Mouse (Mus musculus) intestine, embryonic 16.5 days (tissue): ENCODE results near the gene Paox. TPM values are rescaled to one million over a fixed set of nuclear protein-coding genes. Genes with fewer than 3 reads are reported as not detected.

Experiments used
- ATAC-seq: fragments of 200-750 bp; cut with Nextera tagmentation; 2 replicates; pipeline ENCODE4 v1.8.0; 2017; ENCODE audit warnings: moderate TSS enrichment, moderate library complexity
- H3K27ac ChIP-seq: fragments of 300-500 bp; sonication (generic); 2 replicates; pipeline ENCODE4 v1.5.1; 2014; ENCODE audit warnings: mild to moderate bottlenecking, low read length
- H3K27me3 ChIP-seq: fragments of 300-500 bp; sonication (generic); replicated peaks from 2 replicates; pipeline ENCODE4 v1.6.1; 2014; ENCODE audit warnings: low read length, control low read depth, mixed read lengths; ENCODE audit not compliant: control insufficient read depth, insufficient read depth
- H3K36me3 ChIP-seq: fragments of 300-500 bp; sonication (generic); 2 replicates; pipeline ENCODE4 v1.6.1; 2014; ENCODE audit warnings: low read length, control low read depth; ENCODE audit not compliant: control insufficient read depth, insufficient read depth
- H3K4me1 ChIP-seq: fragments of 300-500 bp; sonication (generic); 2 replicates; pipeline ENCODE4 v1.6.1; 2014; ENCODE audit warnings: low read length, control low read depth, mixed read lengths; ENCODE audit not compliant: control insufficient read depth, insufficient read depth
- H3K4me2 ChIP-seq: fragments of 300-500 bp; sonication (generic); 2 replicates; pipeline ENCODE4 v1.6.1; 2014; ENCODE audit warnings: low read depth, low read length, control low read depth
- H3K4me3 ChIP-seq: fragments of 300-500 bp; sonication (generic); 2 replicates; pipeline ENCODE4 v1.5.1; 2014; ENCODE audit warnings: mild to moderate bottlenecking, low read length
- H3K9ac ChIP-seq: fragments of 300-500 bp; sonication (generic); 2 replicates; pipeline ENCODE4 v1.6.1; 2014; ENCODE audit warnings: low read depth, low read length
- H3K9me3 ChIP-seq: fragments of 300-500 bp; sonication (generic); 2 replicates; pipeline ENCODE4 v1.6.1; 2016; ENCODE audit warnings: low read length, control low read depth; ENCODE audit not compliant: control insufficient read depth
- WGBS: fragments of 180-500 bp; shearing (Covaris S2); extraction: QIAGEN DNeasy Blood & Tissue Kit; methylation state at CpG from one replicate; pipeline ENCODE4 v1.1.7; 2014; 5-methylcytosine and 5-hydroxymethylcytosine counted together
- polyA plus RNA-seq: library from polyadenylated mRNA; unstranded; fragments of >200 nt; fragmentation: Nextera tagmentation; extraction: Ambion mirVana; gene quantifications from 2 replicates; pipeline ENCODE4 v1.2.1, GENCODE M21; 2015

Paox gene
- polyA plus RNA-seq, 1 experiment from 2014 or later = 41.0 TPM

DNA sequence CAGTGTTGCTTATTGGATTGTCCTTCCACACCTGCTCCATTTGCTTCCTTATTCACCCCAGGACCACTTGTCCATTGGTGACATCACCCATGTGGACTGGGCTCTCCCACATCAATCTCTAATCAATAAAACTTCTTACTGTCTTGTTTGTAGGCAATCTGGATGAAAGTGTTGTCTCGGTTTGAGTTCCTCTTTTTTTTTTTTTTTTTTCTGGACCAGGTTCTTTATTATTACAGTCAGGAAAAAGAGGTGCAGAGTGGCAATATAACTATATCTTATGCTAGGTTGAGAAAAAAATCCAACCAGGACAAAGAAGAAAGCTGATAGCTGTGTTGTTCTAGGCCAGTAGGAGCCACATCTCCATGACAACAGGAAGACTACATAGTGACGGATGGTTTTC, 65.1 kb downstream of the Paox start:
- H3K27ac ChIP-seq = no peak overlapping the region
- no peak overlapping the region for H3K9ac ChIP-seq
- H3K36me3 ChIP-seq = no peaks in the 10 kb centered on the region
- no peaks in the 10 kb centered on the region for H3K4me1 ChIP-seq
- ATAC-seq = no peak
- no peak overlapping the region for H3K4me2 ChIP-seq
- no peak overlapping the region for H3K4me3 ChIP-seq
- H3K27me3 ChIP-seq = no peaks in the 10 kb centered on the region
- H3K9me3 ChIP-seq = no peaks in the 10 kb centered on the region
- WGBS = 75% methylated on average over 2 of the region's 2 CpGs

DNA sequence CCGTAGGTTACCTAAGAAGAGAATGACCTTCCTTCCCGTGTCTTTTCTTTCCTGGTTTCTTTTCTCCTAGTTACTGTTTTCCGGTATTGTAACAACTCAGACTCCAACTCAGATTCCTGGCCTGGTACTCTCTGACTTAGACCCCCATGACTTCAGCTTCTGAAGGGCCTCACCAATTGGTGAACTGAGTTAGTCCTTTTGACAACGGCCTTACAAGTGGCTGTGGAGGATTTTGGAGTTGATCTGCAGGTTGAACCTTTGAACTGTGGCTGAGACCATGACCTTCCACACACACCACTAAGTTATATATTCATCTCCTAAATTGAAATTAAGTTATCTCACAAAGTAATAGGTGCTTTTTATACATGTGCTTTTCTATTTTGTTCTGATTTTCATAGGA, 68.6 kb downstream of the Paox start:
- ATAC-seq = no peak
- 74% methylated on average over 4 of the region's 4 CpGs for WGBS
- Histone ChIP-seq H3K27ac (no peak overlapping the region), H3K4me2 (no peak overlapping the region), H3K36me3 (no peaks in the 10 kb centered on the region), H3K27me3 (peaks cover 3% of the 10 kb centered on the region; the same call in 1 of the 2 replicates), H3K9ac (no peak overlapping the region), H3K9me3 (no peaks in the 10 kb centered on the region), H3K4me3 (no peak overlapping the region), H3K4me1 (no peaks in the 10 kb centered on the region)

Other genes with a start within 250 kb of the Paox start
- gene Kndc1, start 221.1 kb upstream of the Paox start, polyA plus RNA-seq = 0.09 and 0.13 TPM in 2 replicates
- gene Utf1, start 172.0 kb upstream of the Paox start, polyA plus RNA-seq = not detected in 2 replicates
- 0.13 TPM in 1 of 2 replicates, not detected in the other for gene 6430531B16Rik, start 137.0 kb upstream of the Paox start, polyA plus RNA-seq
- gene Adam8, start 123.2 kb upstream of the Paox start, polyA plus RNA-seq = 1.0 and 1.2 TPM in 2 replicates
- 31.7 and 32.8 TPM in 2 replicates for gene Zfp511, start 79.4 kb upstream of the Paox start, polyA plus RNA-seq
- 34.3 and 35.3 TPM in 2 replicates for gene Tubgcp2, start 79.1 kb upstream of the Paox start, polyA plus RNA-seq
- gene Msx3, start 66.7 kb upstream of the Paox start, polyA plus RNA-seq = not detected in 2 replicates
- gene Caly, start 33.3 kb upstream of the Paox start, polyA plus RNA-seq = 3.0 and 3.1 TPM in 2 replicates
- gene Prap1, start 22.4 kb upstream of the Paox start, polyA plus RNA-seq = 902 and 1,035 TPM in 2 replicates
- gene Fuom, start 13.4 kb upstream of the Paox start, polyA plus RNA-seq = 68.2 and 70.7 TPM in 2 replicates
- gene Echs1, start 677 bp downstream of the Paox start, polyA plus RNA-seq = 216 and 217 TPM in 2 replicates
- 31.1 and 33.3 TPM in 2 replicates for gene Mtg1, start 21.8 kb downstream of the Paox start, polyA plus RNA-seq
- 0.89 and 1.4 TPM in 2 replicates for gene Sprn, start 39.1 kb downstream of the Paox start, polyA plus RNA-seq
- not detected in 2 replicates for gene Olfr522, start 49.0 kb downstream of the Paox start, polyA plus RNA-seq
- not detected in 2 replicates for gene Olfr523, start 57.4 kb downstream of the Paox start, polyA plus RNA-seq
- not detected in 2 replicates for gene Olfr524, start 90.2 kb downstream of the Paox start, polyA plus RNA-seq
- gene Cd163l1, start 102.5 kb downstream of the Paox start, polyA plus RNA-seq = 0.21 and 0.37 TPM in 2 replicates
- not detected in 2 replicates for gene 5830411N06Rik, start 131.5 kb downstream of the Paox start, polyA plus RNA-seq
- not detected in 2 replicates for gene Olfr525, start 205.1 kb downstream of the Paox start, polyA plus RNA-seq
- gene Olfr527, start 218.2 kb downstream of the Paox start, polyA plus RNA-seq = not detected in 2 replicates
- not detected in 2 replicates for gene Olfr60, start 245.9 kb downstream of the Paox start, polyA plus RNA-seq